ENCODE assay signal across 11 mouse cellular contexts in the genomic region with DNA sequence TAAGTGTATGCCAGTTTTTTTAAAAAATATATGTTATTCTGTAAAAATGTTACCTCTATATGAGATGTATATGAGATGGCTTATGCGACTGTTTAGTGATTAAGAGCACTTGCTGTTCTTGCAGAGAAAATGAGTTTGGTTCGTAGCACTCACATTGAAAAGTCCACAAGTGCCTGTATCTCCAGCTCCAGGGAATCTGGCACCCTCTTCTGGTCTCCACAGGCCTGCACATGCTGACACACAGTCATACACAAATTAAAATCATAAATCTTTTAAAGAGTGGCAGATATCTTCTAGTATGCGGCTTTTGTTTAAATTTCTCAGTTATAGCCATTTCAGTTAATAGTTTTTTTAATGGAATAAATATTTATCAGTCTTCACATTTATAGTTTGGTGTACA. TPM values are rescaled to one million over a fixed set of nuclear protein-coding genes. Genes with fewer than 3 reads are reported as not detected.
DNase-seq lines count a peak whose midpoint lies in the region; ATAC-seq lines count a peak whose summit lies in the region.
"Had no signal": no experiment of that assay in that cellular context is flagged by ENCODE, and none has a peak within 500 bp of the region (broad histone marks: within the 10 kb centered on the region; RNA-seq: fewer than 3 reads in every experiment).

No protein-coding gene starts in this region.

- no peak overlapping the region for H3K4me2 ChIP-seq in kidney, embryonic 15.5 days

- H3K36me3 ChIP-seq in kidney, embryonic 15.5 days = no peaks in the 10 kb centered on the region

- ATAC-seq in kidney, embryonic 15.5 days (replicated peaks; ENCODE audit: low FRiP score) = no peak

- peak; percentile 33 to 35 for DNase-seq in cerebellum, postnatal 10 days
- DNase-seq in cerebellum, adult 11 months = no peak
- DNase-seq in kidney, adult 9 months = peak; percentile 18
- DNase-seq in 3T3-L1 (ENCODE audit: low read depth, low spot score) = peak; percentile 35
- DNase-seq in brain, adult 2 months (ENCODE audit: low read depth, low spot score) = peak; percentile 45
- no peak for DNase-seq in Muller cell, postnatal 12 days (ENCODE audit: inconsistent ontology term)
- no peak for DNase-seq in left cerebral cortex, adult 9 months (ENCODE audit: low spot score in 2 of 2)
- DNase-seq: embryo, embryonic 11 days; gastrocnemius, postnatal 36 days; thymus, adult 2 months had no signal

- no peaks in the 10 kb centered on the region for H3K4me1 ChIP-seq in kidney, embryonic 15.5 days

- no peak overlapping the region for H3K27ac ChIP-seq in kidney, embryonic 15.5 days

- no peaks in the 10 kb centered on the region for H3K27me3 ChIP-seq in kidney, embryonic 15.5 days

- H3K9ac ChIP-seq in kidney, embryonic 15.5 days = no peak overlapping the region

- no peak overlapping the region for H3K4me3 ChIP-seq in kidney, embryonic 15.5 days (replicated peaks)

- 81% methylated on average over 3 of the region's 3 CpGs for WGBS in kidney, embryonic 15.5 days

- no peaks in the 10 kb centered on the region for H3K9me3 ChIP-seq in kidney, embryonic 15.5 days (replicated peaks)

RNA-seq across cellular contexts. Expression of gene Vps41, which starts 40.9 kb away (rescaled TPM):
- 59.0 and 61.1 TPM in 2 replicates for polyA plus RNA-seq in kidney, embryonic 15.5 days (2015; fragmentation: Nextera tagmentation; extraction: Ambion mirVana)

Comparison
In these comparisons a context has a peak if more than half of its experiments do, and no peak if none do; other contexts are left out.
1. DNase-seq: peak in cerebellum, postnatal 10 days (2 of 2), kidney, adult 9 months (single experiment), 3T3-L1 (single experiment) and brain, adult 2 months (single experiment); none in cerebellum, adult 11 months (single experiment), Muller cell, postnatal 12 days (single experiment) and left cerebral cortex, adult 9 months (0 of 2).